Mouse (Mus musculus): ENCODE data around the gene Rps15a. TPM values are rescaled to one million over a fixed set of nuclear protein-coding genes. Genes with fewer than 3 reads are reported as not detected.
A peak's percentile ranks its signal among the peaks of the same experiment; 100 is the strongest.

Rps15a gene
- total and polyA plus RNA-seq, 3 experiments = 774 to 3,118 (median 2,996) TPM

- peak; percentile 67 for DNase-seq (ENCODE audit: extremely low read depth)
- no peak overlapping the region for H3K4me3 ChIP-seq (replicated peaks in 1 of 3; ENCODE audit: low read depth in 2 of 3, low read length in 2 of 3, poor library complexity in 1 of 3)
- H3K4me1 ChIP-seq (ENCODE audit: control insufficient read depth in 1 of 2, insufficient read depth in 2 of 2) = peaks cover 0 to 11% of the 10 kb centered on the region in 2 experiments; a peak in 2 of 4 replicates
- H3K4me2 ChIP-seq (ENCODE audit: insufficient read depth, low read depth, poor library complexity, severe bottlenecking) = no peak overlapping the region
- H3K27ac ChIP-seq (ENCODE audit: insufficient read depth, low read depth) = no peak overlapping the region
- H3K36me3 ChIP-seq (replicated peaks in 1 of 2; ENCODE audit: control insufficient read depth in 1 of 2, insufficient read depth in 1 of 2, low read length in 1 of 2) = peaks cover 53 to 90% of the 10 kb centered on the region in 2 experiments
- in situ Hi-C loops (cut with MboI; ENCODE audit: low pct_ligation_motif_present, low pct_unique_long_range_greater_than_20kb, low sequenced_read_pairs) = no loop called here
- dilution Hi-C loops (cut with MboI; ENCODE audit: extremely low pct_ligation_motif_present, extremely low pct_unique_long_range_greater_than_20kb, low sequenced_read_pairs) = no loop called here
- TF ChIP-seq RCOR1 (conservative IDR thresholded peaks at IDR 0.05; ENCODE audit: low read depth, low read length) (no peak; the same call in 1 of the 2 replicates), TBP (conservative IDR thresholded peaks at IDR 0.05; ENCODE audit: low read depth, low read length) (no peak), USF2 (conservative IDR thresholded peaks at IDR 0.05; ENCODE audit: low read depth, low read length) (no peak), JUND (conservative IDR thresholded peaks at IDR 0.05; ENCODE audit: low read depth, low read length) (peak; percentile 94), BHLHE40 (IDR thresholded peaks at IDR 0.05; ENCODE audit: low read depth, low read length) (peak; percentile 75), SIN3A (IDR thresholded peaks at IDR 0.05; ENCODE audit: low read length) (no peak), CTCF (conservative IDR thresholded peaks at IDR 0.05 in 1 of 2, IDR thresholded peaks at IDR 0.05 in 1 of 2; ENCODE audit: low read depth in 2 of 2, low read length in 2 of 2) (no peak), MXI1 (IDR thresholded peaks at IDR 0.05; ENCODE audit: low read depth, low read length) (no peak), ZNF384 (IDR thresholded peaks at IDR 0.05; ENCODE audit: low read depth, low read length) (no peak), ETS1 (conservative IDR thresholded peaks at IDR 0.05; ENCODE audit: low read depth, low read length) (peak; percentile 82), IRF4 (IDR thresholded peaks at IDR 0.05; ENCODE audit: low read depth, low read length) (peak; percentile 90), ZKSCAN1 (IDR thresholded peaks at IDR 0.05; ENCODE audit: borderline replicate concordance, low read depth, low read length) (no peak), MEF2A (IDR thresholded peaks at IDR 0.05; ENCODE audit: borderline replicate concordance, low read depth, low read length) (peak; percentile 52; the same call in 1 of the 2 replicates), ZC3H11A (IDR thresholded peaks at IDR 0.05; ENCODE audit: low read depth, low read length) (no peak), TCF12 (IDR thresholded peaks at IDR 0.05; ENCODE audit: low read depth, low read length) (no peak), MAZ (IDR thresholded peaks at IDR 0.05; ENCODE audit: low read depth, low read length) (no peak), UBTF (IDR thresholded peaks at IDR 0.05; ENCODE audit: low read depth, low read length) (no peak), ELF1 (IDR thresholded peaks at IDR 0.05; ENCODE audit: low read depth, low read length) (no peak), HCFC1 (IDR thresholded peaks at IDR 0.05; ENCODE audit: low read depth, low read length) (no peak), POLR2A (IDR thresholded peaks at IDR 0.05; ENCODE audit: low read depth, low read length) (no peak), MAFK (IDR thresholded peaks at IDR 0.05; ENCODE audit: insufficient replicate concordance, low read length) (peak; percentile 51; the same call in 1 of the 2 replicates), NRF1 (IDR thresholded peaks at IDR 0.05; ENCODE audit: low read depth, low read length) (no peak), E2F4 (IDR thresholded peaks at IDR 0.05; ENCODE audit: insufficient replicate concordance, low read depth, low read length) (no peak), CHD1 (IDR thresholded peaks at IDR 0.05; ENCODE audit: low read depth, low read length) (no peak), JUN (IDR thresholded peaks at IDR 0.05; ENCODE audit: insufficient read depth, low read depth, low read length) (peak; percentile 94), MAX (IDR thresholded peaks at IDR 0.05; ENCODE audit: low read length) (no peak), USF1 (IDR thresholded peaks at IDR 0.05; ENCODE audit: low read depth, low read length) (no peak), RAD21 (IDR thresholded peaks at IDR 0.05; ENCODE audit: low read depth, low read length) (no peak), KAT2A (IDR thresholded peaks at IDR 0.05; ENCODE audit: insufficient replicate concordance, low read length) (no peak), PAX5 (IDR thresholded peaks at IDR 0.05; ENCODE audit: low read length) (no peak), NELFE (IDR thresholded peaks at IDR 0.05; ENCODE audit: low read depth, low read length) (no peak), ZMIZ1 (IDR thresholded peaks at IDR 0.05; ENCODE audit: low read depth, low read length) (no peak), EP300 (IDR thresholded peaks at IDR 0.05; ENCODE audit: low read length) (peak; percentile 93)
- H3K9ac ChIP-seq (ENCODE audit: insufficient read depth, low read depth) = no peak overlapping the region
- no peaks in the 10 kb centered on the region for H3K27me3 ChIP-seq (replicated peaks)
- no peaks in the 10 kb centered on the region for H3K9me3 ChIP-seq (replicated peaks; ENCODE audit: low read length)
- peaks cover 3% of the 10 kb centered on the region; the same call in 1 of the 2 replicates for H3K79me2 ChIP-seq (replicated peaks; ENCODE audit: control insufficient read depth, extremely low read depth, insufficient read depth, poor library complexity, severe bottlenecking)
Measured at GRCm38 (mm10) chr7:118141271-118141670, 25.3 kb upstream of the Rps15a start.
